Mouse (Mus musculus) embryo, embryonic 9.5 days (tissue): ENCODE results near the gene Cacna2d3.
A peak's percentile ranks its signal among the peaks of the same experiment; 100 is the strongest.

Experiments used
- DNase-seq: peaks from one replicate; pipeline ENCODE4 v3.0.0-alpha.2; 2017; ENCODE audit errors: extremely low spot score

The Cacna2d3 gene

GRCm38 (mm10) chr14:29392851-29393250 is 328.8 kb downstream of the Cacna2d3 start:
- no peak for DNase-seq

- DNase-seq: no peak
Observed at GRCm38 (mm10) chr14:29391489-29391888, 330.2 kb downstream of the Cacna2d3 start.

- no peak for DNase-seq
Observed at GRCm38 (mm10) chr14:29387761-29388160, 333.9 kb downstream of the Cacna2d3 start.

GRCm38 (mm10) chr14:29385500-29385899 is 336.2 kb downstream of the Cacna2d3 start:
- no peak for DNase-seq

GRCm38 (mm10) chr14:29382786-29383185 is 338.9 kb downstream of the Cacna2d3 start:
- no peak for DNase-seq

- no peak for DNase-seq
Observed at GRCm38 (mm10) chr14:29366911-29367310, 354.8 kb downstream of the Cacna2d3 start.

GRCm38 (mm10) chr14:29362448-29362847 is 359.2 kb downstream of the Cacna2d3 start:
- DNase-seq: no peak

- no peak for DNase-seq
Observed at GRCm38 (mm10) chr14:29350627-29351026, 371.0 kb downstream of the Cacna2d3 start.

GRCm38 (mm10) chr14:29341581-29341980 is 380.1 kb downstream of the Cacna2d3 start:
- DNase-seq: no peak

- DNase-seq: no peak
Observed at GRCm38 (mm10) chr14:29340728-29341127, 380.9 kb downstream of the Cacna2d3 start.

GRCm38 (mm10) chr14:29334897-29335296 is 386.8 kb downstream of the Cacna2d3 start:
- DNase-seq: no peak

GRCm38 (mm10) chr14:29334216-29334615 is 387.4 kb downstream of the Cacna2d3 start:
- DNase-seq: no peak

GRCm38 (mm10) chr14:29324430-29324782 is 397.3 kb downstream of the Cacna2d3 start:
- no peak for DNase-seq

GRCm38 (mm10) chr14:29323718-29324429 is 397.8 kb downstream of the Cacna2d3 start:
- no peak for DNase-seq

GRCm38 (mm10) chr14:29313431-29313830 is 408.2 kb downstream of the Cacna2d3 start:
- no peak for DNase-seq

- DNase-seq: no peak
Observed at GRCm38 (mm10) chr14:29305623-29306022, 416.0 kb downstream of the Cacna2d3 start.

GRCm38 (mm10) chr14:29296185-29296754 is 425.4 kb downstream of the Cacna2d3 start:
- DNase-seq: no peak

- no peak for DNase-seq
Observed at GRCm38 (mm10) chr14:29278901-29279300, 442.8 kb downstream of the Cacna2d3 start.

GRCm38 (mm10) chr14:29278401-29278800 is 443.3 kb downstream of the Cacna2d3 start:
- DNase-seq: no peak

GRCm38 (mm10) chr14:29277701-29278100 is 444.0 kb downstream of the Cacna2d3 start:
- no peak for DNase-seq

GRCm38 (mm10) chr14:29273890-29274289 is 447.8 kb downstream of the Cacna2d3 start:
- no peak for DNase-seq

- no peak for DNase-seq
Observed at GRCm38 (mm10) chr14:29270541-29270940, 451.1 kb downstream of the Cacna2d3 start.

- no peak for DNase-seq
Observed at GRCm38 (mm10) chr14:29269816-29270215, 451.8 kb downstream of the Cacna2d3 start.

GRCm38 (mm10) chr14:29268609-29269008 is 453.1 kb downstream of the Cacna2d3 start:
- peak; percentile 45 for DNase-seq
